Mouse (Mus musculus) intestine, postnatal 0 days (tissue): Measurements from ENCODE around the gene Rbak. TPM values are rescaled to one million over a fixed set of nuclear protein-coding genes. Genes with fewer than 3 reads are reported as not detected.

Experiments
- ATAC-seq: fragments of 200-750 bp; cut with Nextera tagmentation; 2 replicates; pipeline ENCODE4 v1.8.0; 2017; ENCODE audit warnings: mild to moderate bottlenecking, moderate TSS enrichment, moderate library complexity
- H3K27ac ChIP-seq: fragments of 300-500 bp; sonication (generic); 2 replicates; pipeline ENCODE4 v1.5.1; 2014; ENCODE audit warnings: mild to moderate bottlenecking, low read depth, low read length, moderate library complexity
- H3K27me3 ChIP-seq: fragments of 300-500 bp; sonication (generic); replicated peaks from 2 replicates; pipeline ENCODE4 v1.6.1; 2014; ENCODE audit warnings: low read length, mixed read lengths; ENCODE audit not compliant: control insufficient read depth, insufficient read depth
- H3K36me3 ChIP-seq: fragments of 300-500 bp; sonication (generic); 2 replicates; pipeline ENCODE4 v1.6.1; 2014; ENCODE audit warnings: mild to moderate bottlenecking, moderate library complexity; ENCODE audit not compliant: control insufficient read depth, insufficient read depth
- H3K4me1 ChIP-seq: fragments of 300-500 bp; sonication (generic); replicated peaks from 2 replicates; pipeline ENCODE4 v1.6.1; 2014; ENCODE audit warnings: antibody characterized with exemption, low read length, mixed read lengths; ENCODE audit not compliant: control insufficient read depth, insufficient read depth
- H3K4me2 ChIP-seq: fragments of 300-500 bp; sonication (generic); replicated peaks from 2 replicates; pipeline ENCODE4 v1.6.1; 2014; ENCODE audit warnings: low read depth, mild to moderate bottlenecking, moderate library complexity
- H3K4me3 ChIP-seq: fragments of 300-500 bp; sonication (generic); 2 replicates; pipeline ENCODE4 v1.5.1; 2014; ENCODE audit warnings: low read depth, low read length
- H3K9ac ChIP-seq: fragments of 300-500 bp; sonication (generic); 2 replicates; pipeline ENCODE4 v1.6.1; 2014; ENCODE audit warnings: mild to moderate bottlenecking, low read depth, low read length
- H3K9me3 ChIP-seq: fragments of 300-500 bp; sonication (generic); 2 replicates; pipeline ENCODE4 v1.6.1; 2016; ENCODE audit warnings: mixed run types; ENCODE audit not compliant: control insufficient read depth
- CTCF ChIP-seq: sonication (generic); IDR thresholded peaks from 2 replicates; pipeline ENCODE4 v1.5.1; 2016; ENCODE audit warnings: low read depth, mild to moderate bottlenecking, control low read depth, antibody characterized with exemption, moderate library complexity
- WGBS: fragments of 180-500 bp; shearing (Covaris S2); extraction: QIAGEN DNeasy Blood & Tissue Kit; methylation state at CpG from one replicate; pipeline ENCODE4 v1.1.7; 2014; 5-methylcytosine and 5-hydroxymethylcytosine counted together
- polyA plus RNA-seq: library from polyadenylated mRNA; unstranded; fragments of >200 nt; fragmentation: Nextera tagmentation; extraction: Ambion mirVana; gene quantifications from 2 replicates; pipeline ENCODE4 v1.2.1, GENCODE M21; 2015

Gene Rbak
- polyA plus RNA-seq, 1 experiment from 2014 or later: 2.9 TPM

DNA sequence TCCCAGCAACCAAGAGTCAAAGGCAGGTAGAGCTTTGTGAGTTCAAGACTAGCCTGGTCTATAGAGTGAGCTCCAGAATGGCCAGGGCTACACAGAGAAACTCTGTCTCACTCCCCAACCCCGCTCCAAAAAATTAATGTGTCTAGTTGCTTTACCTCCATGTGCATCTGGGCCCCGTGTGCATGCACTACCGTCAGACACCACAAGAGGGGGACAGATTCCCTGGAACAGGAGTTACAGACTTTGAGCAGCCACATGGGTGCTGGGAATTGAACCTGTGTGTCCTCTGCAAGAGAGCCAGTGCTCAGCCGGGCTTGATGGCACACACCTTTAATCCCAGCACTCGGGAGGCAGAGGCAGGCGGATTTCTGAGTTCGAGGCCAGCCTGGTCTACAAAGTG lies 50.2 kb downstream of the Rbak start:
- peak; percentile 63 for TF ChIP-seq CTCF
- H3K4me3 ChIP-seq: no peak overlapping the region
- no peak for ATAC-seq
- no peaks in the 10 kb centered on the region for H3K4me1 ChIP-seq
- no peaks in the 10 kb centered on the region for H3K36me3 ChIP-seq
- H3K4me2 ChIP-seq: no peak overlapping the region
- H3K27me3 ChIP-seq: no peaks in the 10 kb centered on the region
- H3K27ac ChIP-seq: no peak overlapping the region
- H3K9ac ChIP-seq: no peak overlapping the region
- WGBS: 92% methylated on average over 7 of the region's 7 CpGs
- no peaks in the 10 kb centered on the region for H3K9me3 ChIP-seq

GRCm38 (mm10) chr5:143129101-143129500 lies 51.5 kb downstream of the Rbak start:
- ATAC-seq: no peak
- Histone ChIP-seq H3K36me3 (no peaks in the 10 kb centered on the region), H3K9ac (no peak overlapping the region), H3K4me3 (no peak overlapping the region), H3K9me3 (no peaks in the 10 kb centered on the region), H3K27ac (no peak overlapping the region), H3K27me3 (no peaks in the 10 kb centered on the region), H3K4me1 (no peaks in the 10 kb centered on the region), H3K4me2 (no peak overlapping the region)
- no peak for TF ChIP-seq CTCF
- 94% methylated on average over 16 of the region's 16 CpGs for whole genome bisulfite sequencing

DNA sequence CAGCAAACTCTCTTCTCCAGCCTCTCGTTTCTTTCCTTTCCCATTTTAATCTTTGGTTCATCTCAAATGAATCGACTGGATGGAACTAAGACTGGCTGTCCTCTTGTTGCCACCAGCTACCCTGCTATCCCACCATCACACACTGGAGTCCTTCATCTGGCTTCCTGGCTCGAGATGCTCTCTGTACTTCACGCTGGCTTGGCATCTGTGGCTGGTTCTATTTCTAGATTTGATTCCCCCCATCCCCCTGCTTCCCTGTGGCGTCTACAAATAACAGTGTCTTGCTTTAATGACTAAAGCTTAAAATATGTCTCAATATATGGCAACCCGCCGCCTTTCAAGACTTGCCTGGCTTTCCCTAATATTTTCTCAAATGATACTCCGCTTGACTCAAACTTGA lies 52.7 kb downstream of the Rbak start:
- no peaks in the 10 kb centered on the region for H3K27me3 ChIP-seq
- ATAC-seq: no peak
- H3K4me1 ChIP-seq: no peaks in the 10 kb centered on the region
- WGBS: 79% methylated on average over 8 of the region's 8 CpGs
- no peak overlapping the region for H3K4me2 ChIP-seq
- H3K4me3 ChIP-seq: no peak overlapping the region
- no peak for TF ChIP-seq CTCF
- H3K27ac ChIP-seq: no peak overlapping the region
- H3K36me3 ChIP-seq: no peaks in the 10 kb centered on the region
- no peak overlapping the region for H3K9ac ChIP-seq
- no peaks in the 10 kb centered on the region for H3K9me3 ChIP-seq

DNA sequence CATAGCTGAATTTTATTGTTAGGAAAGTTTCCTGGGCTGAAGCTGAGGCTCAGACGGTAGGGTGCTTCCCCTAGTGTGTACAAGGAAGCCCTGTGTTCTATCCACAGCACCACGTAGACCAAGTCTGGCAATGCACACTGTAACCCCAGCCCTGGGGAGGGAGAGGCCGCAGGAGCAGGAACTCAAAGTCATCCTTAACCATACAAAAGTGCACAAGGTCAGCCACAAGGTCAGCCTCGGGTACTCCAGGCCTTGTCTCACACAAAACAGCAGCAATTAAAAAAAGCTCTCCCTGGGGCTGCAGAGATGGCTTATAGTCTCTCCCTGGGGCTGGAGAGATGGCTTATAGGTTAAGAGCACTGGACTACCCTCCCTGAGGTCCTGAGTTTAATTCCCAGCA lies 53.7 kb downstream of the Rbak start:
- ATAC-seq: no peak
- no peak for TF ChIP-seq CTCF
- 63% methylated on average over 4 of the region's 4 CpGs for WGBS
- Histone ChIP-seq H3K36me3 (no peaks in the 10 kb centered on the region), H3K9ac (no peak overlapping the region), H3K9me3 (no peaks in the 10 kb centered on the region), H3K4me2 (no peak overlapping the region), H3K27me3 (no peaks in the 10 kb centered on the region), H3K4me1 (no peaks in the 10 kb centered on the region), H3K4me3 (no peak overlapping the region), H3K27ac (no peak overlapping the region)

- no peak for TF ChIP-seq CTCF
- Histone ChIP-seq H3K9me3 (no peaks in the 10 kb centered on the region), H3K4me3 (no peak overlapping the region), H3K4me1 (no peaks in the 10 kb centered on the region), H3K9ac (no peak overlapping the region), H3K36me3 (no peaks in the 10 kb centered on the region), H3K4me2 (no peak overlapping the region), H3K27ac (no peak overlapping the region), H3K27me3 (no peaks in the 10 kb centered on the region)
- ATAC-seq: no peak
- 89% methylated on average over 9 of the region's 9 CpGs for WGBS
These were observed 54.5 kb downstream of the Rbak start for GRCm38 (mm10) chr5:143126089-143126488.

- Histone ChIP-seq H3K9ac (no peak overlapping the region), H3K4me3 (no peak overlapping the region), H3K4me1 (no peaks in the 10 kb centered on the region), H3K9me3 (no peaks in the 10 kb centered on the region), H3K27ac (no peak overlapping the region), H3K27me3 (no peaks in the 10 kb centered on the region), H3K4me2 (no peak overlapping the region), H3K36me3 (no peaks in the 10 kb centered on the region)
- TF ChIP-seq CTCF: no peak
- WGBS: 66% methylated on average over 7 of the region's 7 CpGs
- no peak for ATAC-seq
These were observed 55.0 kb downstream of the Rbak start for GRCm38 (mm10) chr5:143125601-143126000.

DNA sequence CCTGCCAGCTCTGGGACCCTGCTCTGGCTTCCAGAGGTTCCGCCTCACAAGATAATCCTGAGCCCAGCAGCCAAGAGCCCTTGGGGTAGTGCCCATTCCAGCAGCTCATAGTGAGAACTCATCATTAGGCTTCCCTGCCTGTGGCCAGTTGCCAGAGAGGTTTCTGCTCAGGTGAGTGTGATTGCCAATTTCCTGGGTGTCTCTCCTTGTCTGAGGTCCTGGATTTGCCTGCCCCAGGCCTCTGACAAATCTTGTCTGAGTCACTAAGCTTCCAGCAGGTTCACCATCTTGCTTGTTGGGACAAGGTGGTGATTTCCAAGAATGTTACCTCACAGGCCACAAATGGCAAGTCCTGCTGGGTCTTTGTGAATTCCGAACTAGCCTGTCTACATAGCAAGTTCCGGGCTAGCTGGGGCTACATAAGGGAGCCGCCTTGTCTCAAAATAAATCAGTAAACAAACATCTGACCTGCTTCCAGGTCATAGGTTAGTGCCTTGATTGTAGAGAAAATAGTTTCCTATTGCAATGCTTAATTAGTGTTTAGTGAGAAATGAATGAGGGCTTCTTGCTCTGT lies 55.7 kb downstream of the Rbak start:
- H3K4me1 ChIP-seq: no peaks in the 10 kb centered on the region
- TF ChIP-seq CTCF: no peak
- no peak for ATAC-seq
- H3K9ac ChIP-seq: no peak overlapping the region
- no peaks in the 10 kb centered on the region for H3K9me3 ChIP-seq
- H3K27me3 ChIP-seq: no peaks in the 10 kb centered on the region
- no peak overlapping the region for H3K4me2 ChIP-seq
- WGBS: 73% methylated on average over 4 of the region's 4 CpGs
- no peak overlapping the region for H3K4me3 ChIP-seq
- no peaks in the 10 kb centered on the region for H3K36me3 ChIP-seq
- no peak overlapping the region for H3K27ac ChIP-seq
